ENCODE assay signal across 9 mouse cellular contexts in genomic region chr11:50886933-50887293, GRCm38 (mm10). TPM values are rescaled to one million over a fixed set of nuclear protein-coding genes. Genes with fewer than 3 reads are reported as not detected.
A peak's percentile ranks its signal among the peaks of the same experiment; 100 is the strongest.
DNase-seq lines count a peak whose midpoint lies in the region; ATAC-seq lines count a peak whose summit lies in the region.
"Had no signal": no experiment of that assay in that cellular context is flagged by ENCODE, and none has a peak within 500 bp of the region (broad histone marks: within the 10 kb centered on the region; RNA-seq: fewer than 3 reads in every experiment).

No protein-coding gene starts in this region.

- ATAC-seq in erythroblast, adult 5-6 weeks (replicated peaks; ENCODE audit: low FRiP score, poor library complexity, severe bottlenecking): no peak
- peak; percentile 39 for ATAC-seq in forebrain, embryonic 15.5 days (replicated peaks)
- ATAC-seq in limb, embryonic 15.5 days (ENCODE audit: insufficient number of reproducible peaks, low FRiP score, low TSS enrichment, low read depth): no peak
- ATAC-seq in stomach, embryonic 14.5 days (ENCODE audit: insufficient number of reproducible peaks, insufficient read depth, low FRiP score, low read depth): peak; percentile 29; the same call in 1 of the 2 replicates
- ATAC-seq in activated CD4-positive, CD25-positive, alpha-beta regulatory T cell, adult 4 months: no peak

- 21% methylated on average over 10 of the region's 10 CpGs for WGBS in forebrain, embryonic 15.5 days
- WGBS in limb, embryonic 15.5 days: 8% methylated on average over 10 of the region's 10 CpGs
- 8% methylated on average over 10 of the region's 10 CpGs for WGBS in stomach, embryonic 14.5 days

- peaks cover 2% of the 10 kb centered on the region; the same call in 1 of the 2 replicates for H3K27me3 ChIP-seq in erythroblast, embryonic 14.5 days (ENCODE audit: control insufficient read depth)
- H3K27me3 ChIP-seq in forebrain, embryonic 15.5 days: no peaks in the 10 kb centered on the region
- H3K27me3 ChIP-seq in limb, embryonic 15.5 days: no peaks in the 10 kb centered on the region
- H3K27me3 ChIP-seq in stomach, embryonic 14.5 days (ENCODE audit: control insufficient read depth, insufficient read depth, low read length): no peaks in the 10 kb centered on the region

- H3K4me3 ChIP-seq in erythroblast, embryonic 14.5 days (replicated peaks): peak overlapping the region; percentile 30
- H3K4me3 ChIP-seq in forebrain, embryonic 15.5 days: peak overlapping the region; percentile 47
- H3K4me3 ChIP-seq in limb, embryonic 15.5 days: peak overlapping the region; percentile 48
- H3K4me3 ChIP-seq in stomach, embryonic 14.5 days (ENCODE audit: low read depth, low read length): peak overlapping the region; percentile 49

- no peaks in the 10 kb centered on the region for H3K9me3 ChIP-seq in erythroblast, embryonic 14.5 days (ENCODE audit: control insufficient read depth, low read length)
- H3K9me3 ChIP-seq in forebrain, embryonic 15.5 days: 0 out of 2 replicates have a peak, but pooled peaks cover 2% of the 10 kb centered on the region
- H3K9me3 ChIP-seq in limb, embryonic 15.5 days: no peaks in the 10 kb centered on the region
- 0 out of 2 replicates have a peak, but pooled peaks cover under 1% of the 10 kb centered on the region for H3K9me3 ChIP-seq in stomach, embryonic 14.5 days (ENCODE audit: control insufficient read depth, low read depth, low read length)

- peak overlapping the region; percentile 56 for H3K9ac ChIP-seq in forebrain, embryonic 15.5 days (replicated peaks)
- peak overlapping the region; percentile 24 for H3K9ac ChIP-seq in limb, embryonic 15.5 days
- peak overlapping the region; percentile 55 for H3K9ac ChIP-seq in stomach, embryonic 14.5 days (replicated peaks; ENCODE audit: low read depth, low read length)

- peak; percentile 17 for DNase-seq in 3T3-L1 (ENCODE audit: low read depth, low spot score)
- no peak for DNase-seq in left cerebral cortex, adult 9 months (ENCODE audit: low spot score in 2 of 2)

- no peaks in the 10 kb centered on the region for H3K36me3 ChIP-seq in erythroblast, embryonic 14.5 days (ENCODE audit: control insufficient read depth)
- peaks cover 19% of the 10 kb centered on the region for H3K36me3 ChIP-seq in forebrain, embryonic 15.5 days
- H3K36me3 ChIP-seq in limb, embryonic 15.5 days: peaks cover 36% of the 10 kb centered on the region
- H3K36me3 ChIP-seq in stomach, embryonic 14.5 days (ENCODE audit: control insufficient read depth, insufficient read depth, low read length): peaks cover 10% of the 10 kb centered on the region; the same call in 1 of the 2 replicates

- H3K4me2 ChIP-seq in forebrain, embryonic 15.5 days (replicated peaks): peak overlapping the region; percentile 67
- H3K4me2 ChIP-seq in limb, embryonic 15.5 days: peak overlapping the region; percentile 72
- peak overlapping the region; percentile 83 for H3K4me2 ChIP-seq in stomach, embryonic 14.5 days (replicated peaks; ENCODE audit: low read depth, low read length)

- H3K4me1 ChIP-seq in erythroblast, embryonic 14.5 days (ENCODE audit: control insufficient read depth): no peaks in the 10 kb centered on the region
- H3K4me1 ChIP-seq in forebrain, embryonic 15.5 days: peaks cover 11% of the 10 kb centered on the region
- H3K4me1 ChIP-seq in limb, embryonic 15.5 days: peaks cover 6% of the 10 kb centered on the region
- H3K4me1 ChIP-seq in stomach, embryonic 14.5 days (ENCODE audit: control insufficient read depth, insufficient read depth, low read length): 0 out of 2 replicates have a peak, but pooled peaks cover 9% of the 10 kb centered on the region

- peak overlapping the region; percentile 82 for H3K27ac ChIP-seq in forebrain, embryonic 15.5 days (replicated peaks)
- peak overlapping the region; percentile 68 for H3K27ac ChIP-seq in limb, embryonic 15.5 days
- peak overlapping the region; percentile 75; the same call in 1 of the 2 replicates for H3K27ac ChIP-seq in stomach, embryonic 14.5 days (ENCODE audit: low read length)

RNA-seq across cellular contexts. Expression of gene Zfp454, which starts 0.5 kb away (rescaled TPM):
- not detected in 2 replicates for polyA plus RNA-seq in erythroblast, embryonic 14.5 days (2012)
- not detected in 2 replicates for total RNA-seq in erythroblast, adult 5-6 weeks (2015; ENCODE audit: low replicate concordance)
- not detected in 2 replicates for total RNA-seq in erythroblast, adult 5-6 weeks (2017; ENCODE audit: low replicate concordance)
- polyA plus RNA-seq in forebrain, embryonic 15.5 days (2015; fragmentation: Nextera tagmentation; extraction: Ambion mirVana): 15.5 and 15.9 TPM in 2 replicates
- 8.2 and 8.5 TPM in 2 replicates for polyA plus RNA-seq in limb, embryonic 15.5 days (2015; fragmentation: Nextera tagmentation; extraction: Ambion mirVana)
- 8.4 and 9.9 TPM in 2 replicates for polyA plus RNA-seq in stomach, embryonic 14.5 days (2014; fragmentation: Nextera tagmentation; extraction: Ambion mirVana)
- polyA plus RNA-seq in activated CD4-positive, CD25-positive, alpha-beta regulatory T cell, adult 4 months (2017; shearing (Covaris generic)): not detected
- total RNA-seq: CH12.LX had no signal

RNA-seq across cellular contexts. Expression of gene Zfp2, which starts 29.1 kb away (rescaled TPM):
- polyA plus RNA-seq in erythroblast, embryonic 14.5 days (2012): not detected in 2 replicates
- total RNA-seq in erythroblast, adult 5-6 weeks (2015; ENCODE audit: low replicate concordance): 0.63 TPM in 1 of 2 replicates, not detected in the other
- total RNA-seq in erythroblast, adult 5-6 weeks (2017; ENCODE audit: low replicate concordance): 0.56 TPM in 1 of 2 replicates, not detected in the other
- 49.4 and 53.6 TPM in 2 replicates for polyA plus RNA-seq in forebrain, embryonic 15.5 days (2015; fragmentation: Nextera tagmentation; extraction: Ambion mirVana)
- polyA plus RNA-seq in limb, embryonic 15.5 days (2015; fragmentation: Nextera tagmentation; extraction: Ambion mirVana): 9.1 and 9.6 TPM in 2 replicates
- 12.1 and 18.7 TPM in 2 replicates for polyA plus RNA-seq in stomach, embryonic 14.5 days (2014; fragmentation: Nextera tagmentation; extraction: Ambion mirVana)
- polyA plus RNA-seq in activated CD4-positive, CD25-positive, alpha-beta regulatory T cell, adult 4 months (2017; shearing (Covaris generic)): not detected
- total RNA-seq: CH12.LX had no signal

RNA-seq across cellular contexts. Expression of gene Grm6, which starts 36.4 kb away (rescaled TPM):
- polyA plus RNA-seq in erythroblast, embryonic 14.5 days (2012): not detected in 2 replicates
- 2.3 TPM in 1 of 2 replicates, not detected in the other for total RNA-seq in erythroblast, adult 5-6 weeks (2015; ENCODE audit: low replicate concordance)
- total RNA-seq in erythroblast, adult 5-6 weeks (2017; ENCODE audit: low replicate concordance): not detected in 2 replicates
- not detected in 2 replicates for polyA plus RNA-seq in forebrain, embryonic 15.5 days (2015; fragmentation: Nextera tagmentation; extraction: Ambion mirVana)
- polyA plus RNA-seq in limb, embryonic 15.5 days (2015; fragmentation: Nextera tagmentation; extraction: Ambion mirVana): 0.32 and 0.62 TPM in 2 replicates
- polyA plus RNA-seq in stomach, embryonic 14.5 days (2014; fragmentation: Nextera tagmentation; extraction: Ambion mirVana): not detected in 2 replicates
- not detected for polyA plus RNA-seq in activated CD4-positive, CD25-positive, alpha-beta regulatory T cell, adult 4 months (2017; shearing (Covaris generic))

RNA-seq across cellular contexts. Expression of gene Zfp354b, which starts 44.5 kb away (rescaled TPM):
- polyA plus RNA-seq in erythroblast, embryonic 14.5 days (2012): not detected in 2 replicates
- not detected in 2 replicates for total RNA-seq in erythroblast, adult 5-6 weeks (2015; ENCODE audit: low replicate concordance)
- total RNA-seq in erythroblast, adult 5-6 weeks (2017; ENCODE audit: low replicate concordance): not detected in 2 replicates
- polyA plus RNA-seq in forebrain, embryonic 15.5 days (2015; fragmentation: Nextera tagmentation; extraction: Ambion mirVana): 3.6 and 3.7 TPM in 2 replicates
- 1.3 and 1.9 TPM in 2 replicates for polyA plus RNA-seq in limb, embryonic 15.5 days (2015; fragmentation: Nextera tagmentation; extraction: Ambion mirVana)
- 2.3 and 2.9 TPM in 2 replicates for polyA plus RNA-seq in stomach, embryonic 14.5 days (2014; fragmentation: Nextera tagmentation; extraction: Ambion mirVana)
- polyA plus RNA-seq in activated CD4-positive, CD25-positive, alpha-beta regulatory T cell, adult 4 months (2017; shearing (Covaris generic)): not detected
- total RNA-seq: CH12.LX had no signal

RNA-seq across cellular contexts. Expression of gene Zfp879, which starts 45.6 kb away (rescaled TPM):
- polyA plus RNA-seq in erythroblast, embryonic 14.5 days (2012): not detected in 2 replicates
- not detected in 2 replicates for total RNA-seq in erythroblast, adult 5-6 weeks (2015; ENCODE audit: low replicate concordance)
- not detected in 2 replicates for total RNA-seq in erythroblast, adult 5-6 weeks (2017; ENCODE audit: low replicate concordance)
- polyA plus RNA-seq in forebrain, embryonic 15.5 days (2015; fragmentation: Nextera tagmentation; extraction: Ambion mirVana): 2.1 and 2.5 TPM in 2 replicates
- 0.71 and 0.77 TPM in 2 replicates for polyA plus RNA-seq in limb, embryonic 15.5 days (2015; fragmentation: Nextera tagmentation; extraction: Ambion mirVana)
- polyA plus RNA-seq in stomach, embryonic 14.5 days (2014; fragmentation: Nextera tagmentation; extraction: Ambion mirVana): 0.65 and 1.0 TPM in 2 replicates
- polyA plus RNA-seq in activated CD4-positive, CD25-positive, alpha-beta regulatory T cell, adult 4 months (2017; shearing (Covaris generic)): not detected
- total RNA-seq: CH12.LX had no signal

Comparison
In these comparisons a context has a peak if more than half of its experiments do, and no peak if none do; other contexts are left out.
1. ATAC-seq: peak in forebrain, embryonic 15.5 days (single experiment) and stomach, embryonic 14.5 days (single experiment); none in erythroblast, adult 5-6 weeks (single experiment), limb, embryonic 15.5 days (single experiment) and activated CD4-positive, CD25-positive, alpha-beta regulatory T cell, adult 4 months (single experiment).
2. Peak in every context shown above with its lines, with median percentiles within 50 percentile points of each other: H3K4me3 ChIP-seq, H3K27ac ChIP-seq, H3K4me2 ChIP-seq and H3K9ac ChIP-seq.